Mouse (Mus musculus): ENCODE measurements around the gene Tnfrsf1a. TPM values are rescaled to one million over a fixed set of nuclear protein-coding genes. Genes with fewer than 3 reads are reported as not detected.
"Not testable (repeated sequence)": the region's sequence is repeated elsewhere in the genome, so short reads cannot be mapped to it uniquely, and the experiment has no call there.

The Tnfrsf1a gene
- 10 to 100 TPM; 12.8 to 15.2 TPM for total RNA-seq (2021)
- long read RNA-seq, experiment 1, transcript Tnfrsf1a-201 (10 exons, 2,156 nt) = major isoform, 5 of 7 reads
- long read RNA-seq, experiment 1, partial matches to known transcripts = 2 of 7 reads
- long read RNA-seq, experiment 1, other reads (novel, unspliced or antisense) = 0 of 7 reads
- long read RNA-seq, experiment 2, transcript Tnfrsf1a-201 (10 exons, 2,156 nt) = major isoform, 7 of 10 reads
- long read RNA-seq, experiment 2, partial matches to known transcripts = 2 of 10 reads
- long read RNA-seq, experiment 2, other reads (novel, unspliced or antisense) = 1 of 10 reads

GRCm38 (mm10) chr6:125348721-125349574, at the start of gene Tnfrsf1a:
Tnfrsf1a (plus strand) TSS chr6:125349362.
- DNase-seq (ENCODE audit: low spot score in 2 of 2) = no peak

- no peak for DNase-seq (ENCODE audit: low spot score in 2 of 2)
Measured at GRCm38 (mm10) chr6:125300982-125301381, 48.2 kb upstream of the Tnfrsf1a start.

- no peak for DNase-seq (ENCODE audit: low spot score in 2 of 2)
Measured at GRCm38 (mm10) chr6:125302231-125302982, 46.8 kb upstream of the Tnfrsf1a start.

GRCm38 (mm10) chr6:125303242-125303641, 45.9 kb upstream of the Tnfrsf1a start:
- no peak for DNase-seq (ENCODE audit: low spot score in 2 of 2)

- DNase-seq (ENCODE audit: low spot score in 2 of 2) = not testable (repeated sequence)
Measured at GRCm38 (mm10) chr6:125304408-125304807, 44.8 kb upstream of the Tnfrsf1a start.

GRCm38 (mm10) chr6:125305465-125305864, 43.7 kb upstream of the Tnfrsf1a start:
- DNase-seq (ENCODE audit: low spot score in 2 of 2) = no peak

GRCm38 (mm10) chr6:125307091-125307490, 42.1 kb upstream of the Tnfrsf1a start:
- no peak for DNase-seq (ENCODE audit: low spot score in 2 of 2)

GRCm38 (mm10) chr6:125308921-125309320, 40.2 kb upstream of the Tnfrsf1a start:
- no peak for DNase-seq (ENCODE audit: low spot score in 2 of 2)

- DNase-seq (ENCODE audit: low spot score in 2 of 2) = no peak
Measured at GRCm38 (mm10) chr6:125309406-125309805, 39.8 kb upstream of the Tnfrsf1a start.

- DNase-seq (ENCODE audit: low spot score in 2 of 2) = no peak
Measured at GRCm38 (mm10) chr6:125312171-125312570, 37.0 kb upstream of the Tnfrsf1a start.

- DNase-seq (ENCODE audit: low spot score in 2 of 2) = no peak
Measured at GRCm38 (mm10) chr6:125312581-125313355, 36.4 kb upstream of the Tnfrsf1a start.

- peak; percentile 32 to 39 for DNase-seq (ENCODE audit: low spot score in 2 of 2)
Measured at GRCm38 (mm10) chr6:125313546-125314230, 35.5 kb upstream of the Tnfrsf1a start, which contains the start of gene Ltbr. Ltbr (minus strand) TSS chr6:125313885.

GRCm38 (mm10) chr6:125314231-125314563, 35.0 kb upstream of the Tnfrsf1a start:
- DNase-seq (ENCODE audit: low spot score in 2 of 2) = no peak

- no peak for DNase-seq (ENCODE audit: low spot score in 2 of 2)
Measured at GRCm38 (mm10) chr6:125314746-125315145, 34.4 kb upstream of the Tnfrsf1a start.

- no peak for DNase-seq (ENCODE audit: low spot score in 2 of 2)
Measured at GRCm38 (mm10) chr6:125317077-125317476, 32.1 kb upstream of the Tnfrsf1a start.

GRCm38 (mm10) chr6:125318981-125319918, 29.9 kb upstream of the Tnfrsf1a start:
- no peak for DNase-seq (ENCODE audit: low spot score in 2 of 2)

GRCm38 (mm10) chr6:125319919-125320296, 29.3 kb upstream of the Tnfrsf1a start:
- DNase-seq (ENCODE audit: low spot score in 2 of 2) = no peak

GRCm38 (mm10) chr6:125320323-125320722, 28.8 kb upstream of the Tnfrsf1a start, which contains the start of gene Scnn1a:
Scnn1a (plus strand) TSS chr6:125320659.
- DNase-seq (ENCODE audit: low spot score in 2 of 2) = no peak
